Mouse (Mus musculus) CD4-positive helper T cell, adult 2 months (primary cell): Measurements from ENCODE around the gene Sgpp1.
"Not testable (repeated sequence)": the region's sequence is repeated elsewhere in the genome, so short reads cannot be mapped to it uniquely, and the experiment has no call there.

Source experiments
- DNase-seq: peaks from one replicate; pipeline ENCODE4 v3.0.0-alpha.2; 2012; ENCODE audit warnings: low read depth, missing footprints, low spot score

The Sgpp1 gene

GRCm38 (mm10) chr12:75731927-75732443 lies 3.5 kb downstream of the Sgpp1 start:
- peak; percentile 24 for DNase-seq

DNA sequence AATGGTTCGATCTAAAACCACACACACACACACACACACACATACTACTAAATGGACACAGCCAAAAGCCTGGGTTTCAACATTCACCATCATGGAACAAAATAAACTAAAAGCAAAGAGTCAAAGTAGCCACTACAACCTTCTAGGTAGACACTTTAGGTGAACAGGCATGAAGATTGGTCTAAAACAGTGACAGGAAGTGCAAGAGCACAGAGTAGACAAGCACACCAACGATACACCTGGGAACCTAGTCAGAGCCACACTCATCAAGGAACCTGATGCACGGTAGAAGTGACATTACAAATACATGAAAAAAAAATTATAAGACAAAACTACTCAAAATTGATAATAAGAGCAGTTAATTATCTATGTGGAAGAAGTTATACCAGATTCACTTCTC lies 4.0 kb downstream of the Sgpp1 start:
- DNase-seq: peak; percentile 29

- no peak for DNase-seq
These were observed 5.1 kb downstream of the Sgpp1 start for GRCm38 (mm10) chr12:75730458-75730857.

- no peak for DNase-seq
These were observed 5.7 kb downstream of the Sgpp1 start for GRCm38 (mm10) chr12:75729876-75730275.

GRCm38 (mm10) chr12:75727333-75728125 lies 8.0 kb downstream of the Sgpp1 start:
- peak; percentile 66 for DNase-seq

- DNase-seq: peak; percentile 59
These were observed 9.1 kb downstream of the Sgpp1 start for GRCm38 (mm10) chr12:75726349-75726861.

- DNase-seq: no peak
These were observed 10.8 kb downstream of the Sgpp1 start for GRCm38 (mm10) chr12:75724621-75725324.

- DNase-seq: no peak
These were observed 11.6 kb downstream of the Sgpp1 start for GRCm38 (mm10) chr12:75723839-75724463.

- DNase-seq: no peak
These were observed 13.6 kb downstream of the Sgpp1 start for GRCm38 (mm10) chr12:75721941-75722340.

DNA sequence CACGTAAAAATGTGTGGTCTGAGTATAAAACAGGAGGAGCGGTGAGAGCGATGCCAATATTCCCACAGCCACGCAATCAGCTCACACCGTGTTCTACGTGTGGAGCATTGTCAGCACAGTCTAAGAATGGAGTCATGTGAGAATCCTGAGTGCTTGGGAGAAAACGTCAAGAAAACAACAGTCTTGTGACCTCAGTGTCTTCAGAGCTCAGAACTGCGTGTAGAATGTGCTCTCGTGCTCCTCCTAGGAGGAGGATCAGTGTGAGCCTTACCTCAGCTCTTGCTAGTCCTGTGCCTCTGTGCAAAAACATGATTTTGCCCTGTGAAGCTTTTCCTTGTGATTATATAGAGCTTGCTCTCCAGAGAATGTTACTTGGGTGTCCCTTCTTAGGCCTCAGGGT lies 14.5 kb downstream of the Sgpp1 start:
- DNase-seq: no peak

GRCm38 (mm10) chr12:75713596-75713995 lies 21.9 kb downstream of the Sgpp1 start:
- DNase-seq: no peak

DNA sequence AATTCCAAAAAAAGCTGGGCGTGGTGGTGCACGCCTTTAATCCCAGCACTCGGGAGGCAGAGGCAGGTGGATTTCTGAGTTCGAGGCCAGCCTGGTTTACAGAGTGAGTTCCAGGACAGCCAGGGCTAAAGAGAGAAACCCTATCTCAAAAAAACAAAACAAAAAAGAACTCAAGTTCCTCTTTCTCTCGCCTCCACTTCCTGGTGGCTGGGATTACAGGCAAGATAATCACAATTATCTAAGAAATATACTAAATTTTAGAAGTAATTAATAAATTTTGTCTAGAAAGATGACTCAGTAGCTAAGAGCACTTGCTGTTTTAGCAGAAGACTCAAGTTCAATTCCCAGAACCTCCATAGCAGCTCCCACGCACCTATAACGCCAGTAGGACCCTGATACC lies 22.6 kb downstream of the Sgpp1 start:
- not testable (repeated sequence) for DNase-seq

DNA sequence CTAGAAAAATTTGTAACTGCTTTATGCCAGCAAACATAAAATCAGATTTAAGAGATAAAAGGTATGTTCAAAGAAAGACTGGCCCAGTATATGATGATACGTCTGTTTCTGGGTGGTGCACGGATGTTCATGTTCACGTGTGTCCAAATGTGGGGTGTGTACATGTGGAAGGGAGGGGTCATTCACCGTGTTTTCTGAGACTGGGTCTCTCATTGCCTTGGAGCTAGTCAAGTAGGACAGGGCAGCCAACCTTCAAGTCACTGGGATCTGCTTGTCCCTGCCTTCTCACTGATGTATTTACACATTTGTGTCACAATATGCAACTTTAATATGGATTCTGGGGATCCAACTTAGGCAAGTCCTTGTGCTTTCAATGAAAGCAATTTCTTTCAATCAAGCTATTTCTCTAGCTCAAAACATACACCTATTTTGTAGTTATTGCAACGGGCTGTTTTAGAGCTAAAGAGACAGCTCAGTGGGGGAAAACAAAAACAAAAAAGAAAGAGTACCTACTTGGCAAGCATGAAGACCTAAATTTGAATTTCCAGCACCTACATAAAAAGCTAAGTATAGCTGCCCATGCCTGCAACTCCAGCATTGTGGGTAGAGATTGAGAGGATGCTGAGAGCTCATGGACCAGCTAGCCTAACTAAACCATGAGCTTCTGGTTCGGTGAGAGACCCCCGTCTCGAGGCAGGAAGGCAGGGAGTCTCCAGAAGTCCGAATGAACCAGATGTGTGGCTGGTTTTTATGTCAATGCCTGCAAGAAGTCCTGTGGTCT lies 24.7 kb downstream of the Sgpp1 start:
- DNase-seq: no peak

- no peak for DNase-seq
These were observed 26.0 kb downstream of the Sgpp1 start for GRCm38 (mm10) chr12:75709506-75709905.

- DNase-seq: no peak
These were observed 28.9 kb downstream of the Sgpp1 start for GRCm38 (mm10) chr12:75706670-75707069.

GRCm38 (mm10) chr12:75702739-75703122 lies 32.8 kb downstream of the Sgpp1 start:
- no peak for DNase-seq

- DNase-seq: no peak
These were observed 33.3 kb downstream of the Sgpp1 start for GRCm38 (mm10) chr12:75702084-75702738.

DNA sequence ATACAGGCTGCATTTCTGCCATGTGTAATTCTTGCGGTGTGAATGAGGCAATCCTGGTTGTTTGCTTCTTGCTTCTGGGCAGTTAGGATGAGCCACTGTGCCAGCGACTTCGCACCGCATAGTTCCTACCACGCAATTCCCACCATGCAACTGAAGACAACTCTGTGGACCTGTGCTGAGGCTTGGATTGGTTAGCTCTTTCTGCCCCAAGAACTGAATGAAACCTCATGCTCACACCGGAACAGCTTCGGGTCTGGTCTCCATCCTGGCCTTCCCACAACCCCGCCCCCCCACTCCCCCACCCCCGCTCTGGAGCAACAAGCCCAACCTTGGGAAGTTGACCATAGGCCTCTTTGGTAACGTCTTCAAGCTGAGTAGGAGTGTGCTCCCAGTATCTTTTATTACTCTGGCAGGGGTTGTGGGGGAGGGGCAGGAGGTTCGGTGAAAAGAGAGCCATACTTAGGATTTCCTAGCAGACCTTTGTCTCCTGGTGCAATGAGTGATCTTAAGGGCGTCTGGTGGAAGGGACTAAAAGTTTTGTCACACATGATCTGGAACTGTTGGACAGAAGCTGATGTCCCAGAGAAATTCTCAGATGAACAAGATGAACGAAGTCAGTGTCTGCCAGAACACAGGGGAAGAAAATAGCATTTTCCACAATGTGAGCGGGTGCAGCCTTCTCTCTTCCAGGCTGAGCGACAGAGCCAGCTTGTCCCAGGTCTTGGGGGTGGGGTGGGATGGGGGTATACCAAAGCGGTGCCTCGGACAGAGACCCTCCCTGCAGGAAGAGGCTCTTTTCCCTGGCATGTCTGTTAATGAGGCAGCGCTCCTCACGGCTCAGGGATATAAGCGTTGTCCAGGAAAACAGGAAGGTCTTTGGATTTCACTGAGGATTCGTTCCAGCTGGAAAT lies 34.1 kb downstream of the Sgpp1 start:
- DNase-seq: no peak

DNA sequence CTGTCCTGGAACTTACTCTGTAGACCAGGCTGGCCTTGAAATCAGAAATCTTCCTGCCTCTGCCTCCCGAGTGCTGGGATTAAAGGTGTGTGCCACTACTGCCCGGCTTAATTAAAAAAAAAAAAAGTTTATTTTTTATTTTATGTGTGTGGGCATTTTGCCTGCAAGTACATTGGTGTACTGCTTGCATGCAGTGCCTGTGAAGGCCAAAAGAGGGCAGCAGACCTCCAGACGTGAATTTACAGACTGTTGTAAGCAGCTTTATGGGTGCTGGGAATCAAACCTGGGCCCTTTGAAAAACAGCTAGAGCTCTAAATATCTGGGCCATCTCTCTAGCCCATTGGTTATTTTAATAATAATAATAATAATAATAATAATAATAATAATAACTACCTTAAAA lies 36.8 kb downstream of the Sgpp1 start:
- no peak for DNase-seq

DNA sequence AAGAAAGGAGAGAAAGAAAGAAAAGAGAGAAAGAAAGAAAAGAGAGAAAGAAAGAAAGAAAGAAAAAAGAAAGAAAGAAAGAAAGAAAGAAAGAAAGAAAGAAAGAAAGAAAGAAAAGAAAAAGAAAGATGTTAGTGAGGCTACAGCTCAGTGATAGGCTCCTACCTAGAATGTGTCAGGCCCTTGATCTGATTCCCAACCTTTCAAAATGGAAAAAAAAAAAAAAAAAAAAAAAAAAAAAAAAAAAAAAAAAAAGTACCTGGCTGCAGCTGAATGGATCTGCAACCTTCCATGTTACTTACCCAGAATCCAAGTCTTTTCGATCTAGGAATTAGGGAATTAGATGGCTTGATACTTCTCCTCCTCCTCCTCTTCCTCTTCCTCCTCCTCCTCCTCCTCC lies 39.7 kb downstream of the Sgpp1 start:
- not testable (repeated sequence) for DNase-seq
